Mouse (Mus musculus): Measurements from ENCODE around the gene Ncaph2.

DNA sequence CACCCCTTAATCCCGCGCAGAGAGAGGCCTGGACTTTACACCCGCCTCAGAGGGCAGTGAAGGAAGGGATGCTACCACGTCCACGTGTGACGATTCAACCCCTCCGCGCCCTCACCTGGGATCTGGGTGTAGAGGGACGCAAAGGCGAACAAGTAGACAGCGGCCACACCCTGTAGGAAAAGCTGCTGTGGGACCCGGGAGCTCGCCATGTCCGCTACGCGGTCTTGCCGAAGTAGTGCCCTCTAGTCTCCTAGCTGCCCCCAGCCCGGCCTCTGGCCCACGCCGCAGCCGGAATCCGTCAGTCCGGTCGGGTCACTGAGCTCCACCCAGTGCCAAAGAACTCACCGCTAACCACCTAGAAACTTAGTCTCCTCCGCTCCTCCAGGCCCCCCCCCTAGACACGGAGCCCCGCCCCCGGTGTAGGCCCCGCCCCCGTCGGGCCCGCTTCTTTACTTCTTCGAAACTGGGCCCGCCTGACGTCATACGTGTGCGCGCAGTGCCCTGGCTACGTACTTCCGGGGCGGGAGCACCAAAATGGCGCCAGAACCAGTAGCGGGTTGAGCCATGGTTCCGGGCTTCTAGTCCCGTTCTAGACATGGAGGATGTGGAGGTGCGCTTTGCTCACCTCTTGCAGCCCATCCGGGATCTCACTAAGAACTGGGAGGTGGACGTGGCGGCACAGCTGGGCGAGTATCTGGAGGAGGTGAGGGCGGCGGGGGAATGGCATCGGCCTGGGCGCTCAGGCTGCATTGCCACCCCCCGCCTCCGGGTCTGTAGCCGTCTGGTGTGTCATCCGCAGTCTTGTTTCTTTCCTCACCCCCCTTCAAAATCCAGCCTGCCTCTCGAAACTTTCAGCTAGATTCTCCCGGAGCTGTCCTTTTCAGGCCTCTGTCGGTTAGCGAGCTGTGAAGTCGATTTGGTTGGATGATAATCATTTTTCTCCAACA, at the start of gene Ncaph2, which contains the start of gene Lmf2:
- TF ChIP-seq CTCF (conservative IDR thresholded peaks at IDR 0.05; ENCODE audit: low read length) (no peak), NANOG (IDR thresholded peaks at IDR 0.05; ENCODE audit: borderline replicate concordance, low read length) (no peak)
